Mouse (Mus musculus) erythroblast, embryonic 14.5 days (primary cell): Measurements from ENCODE around the gene Fstl3.

ENCODE experiments used
- GATA1 ChIP-seq: IDR thresholded peaks from 2 replicates; pipeline ENCODE4 v1.6.1; 2012; ENCODE audit warnings: low read length, inconsistent platforms, mixed read lengths
- TAL1 ChIP-seq: IDR thresholded peaks from 3 replicates; pipeline ENCODE4 v1.6.1; 2012; ENCODE audit warnings: low read length, inconsistent platforms, mixed read lengths

DNA sequence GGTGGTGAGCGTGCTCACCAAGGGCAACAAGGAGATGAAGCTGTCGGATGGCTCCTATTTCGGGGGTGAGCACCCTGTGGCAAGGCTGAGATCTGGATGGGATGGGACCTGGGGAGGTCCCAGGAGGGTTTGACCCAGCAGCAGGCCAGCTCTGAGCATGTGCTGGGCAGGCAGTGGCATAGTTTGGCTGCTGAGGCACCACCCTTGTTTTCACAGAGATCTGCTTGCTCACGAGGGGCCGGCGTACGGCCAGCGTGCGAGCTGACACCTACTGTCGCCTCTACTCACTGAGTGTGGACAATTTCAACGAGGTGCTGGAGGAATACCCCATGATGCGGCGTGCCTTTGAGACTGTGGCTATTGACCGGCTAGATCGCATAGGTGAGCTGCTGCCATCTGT lies 43.2 kb upstream of the Fstl3 start:
- no peak for TF ChIP-seq TAL1
- TF ChIP-seq GATA1: no peak
